Mouse (Mus musculus) cerebellum, postnatal 14 days (tissue): ENCODE results near the gene Dnm2.
"Not testable (repeated sequence)": the region's sequence is repeated elsewhere in the genome, so short reads cannot be mapped to it uniquely, and the experiment has no call there.

Experiments used
- DNase-seq, 2 experiments: peaks; one replicate each; pipeline ENCODE4 v3.0.0; 2021; ENCODE audit warnings: mixed read lengths in 2 of 2

Dnm2 gene

GRCm38 (mm10) chr9:21508871-21509404 is 84.2 kb downstream of the Dnm2 start:
- DNase-seq, result no peak

GRCm38 (mm10) chr9:21509772-21510688 is 85.3 kb downstream of the Dnm2 start, which contains the start of gene Tmed1:
Gene Tmed1, minus strand, starts transcription at chr9:21510252.
- peak; percentile 95 for DNase-seq

DNA sequence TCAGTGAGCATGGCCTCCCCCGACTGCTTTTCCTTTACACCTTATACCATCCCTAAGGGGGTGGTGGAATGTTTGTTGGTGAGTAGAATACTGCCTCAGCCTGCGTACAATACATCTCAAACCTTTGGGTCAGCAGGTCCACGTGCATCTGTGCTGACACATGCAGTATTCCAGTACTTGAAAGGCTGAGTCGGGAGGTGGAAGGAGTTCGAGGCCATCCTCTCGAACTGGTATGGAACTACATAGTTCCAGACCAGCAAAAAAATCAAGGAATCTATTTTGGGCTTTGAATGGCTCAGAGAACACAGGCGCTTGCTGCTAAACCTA is 85.9 kb downstream of the Dnm2 start:
- DNase-seq, result no peak

DNA sequence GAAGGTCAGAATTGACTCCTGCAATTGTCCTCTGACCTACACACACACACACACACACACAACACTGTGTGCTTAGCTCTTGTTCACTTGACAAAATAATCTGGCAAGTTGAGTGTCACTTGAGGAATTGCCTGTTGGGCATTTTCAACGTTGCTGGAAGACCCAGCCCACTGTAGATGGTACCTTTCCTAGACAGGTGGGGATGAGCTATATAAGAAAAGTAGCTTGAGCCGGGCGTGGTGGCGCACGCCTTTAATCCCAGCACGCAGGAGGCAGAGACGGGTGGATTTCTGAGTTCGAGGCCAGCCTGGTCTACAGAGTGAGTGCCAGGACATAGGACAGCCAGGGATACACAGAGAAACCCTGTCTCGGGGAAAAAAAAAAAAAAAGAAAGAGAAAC is 86.3 kb downstream of the Dnm2 start:
- DNase-seq, result no peak

DNA sequence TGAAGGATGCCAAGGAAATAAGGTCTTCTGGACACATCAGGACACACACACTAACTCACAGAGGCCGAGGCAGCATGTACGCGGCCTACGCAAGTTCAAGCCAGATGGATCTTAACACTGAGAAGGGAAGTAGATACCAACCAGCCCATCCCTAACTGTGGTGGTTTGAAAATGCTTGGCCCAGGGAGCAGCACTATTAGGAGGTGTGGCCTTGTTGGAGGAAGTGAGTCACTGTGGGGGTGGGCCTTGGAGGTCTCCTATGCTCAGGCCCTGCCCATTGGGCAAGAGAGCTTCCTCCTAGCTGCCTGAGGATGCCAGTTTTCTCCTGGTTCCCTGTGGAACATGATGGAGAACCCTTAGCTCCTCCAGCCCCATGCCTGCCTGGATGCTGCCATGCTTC is 88.8 kb downstream of the Dnm2 start:
- no peak for DNase-seq

GRCm38 (mm10) chr9:21517947-21518495 is 93.3 kb downstream of the Dnm2 start:
- DNase-seq, result no peak

GRCm38 (mm10) chr9:21518690-21519089 is 94.0 kb downstream of the Dnm2 start:
- not testable (repeated sequence) for DNase-seq

- no peak for DNase-seq
Measured at GRCm38 (mm10) chr9:21525142-21525936, 100.6 kb downstream of the Dnm2 start.

- no peak for DNase-seq
Measured at GRCm38 (mm10) chr9:21525937-21526633, 101.4 kb downstream of the Dnm2 start, which contains the start of gene AB124611. Gene AB124611, plus strand, starts transcription at chr9:21526176.

DNA sequence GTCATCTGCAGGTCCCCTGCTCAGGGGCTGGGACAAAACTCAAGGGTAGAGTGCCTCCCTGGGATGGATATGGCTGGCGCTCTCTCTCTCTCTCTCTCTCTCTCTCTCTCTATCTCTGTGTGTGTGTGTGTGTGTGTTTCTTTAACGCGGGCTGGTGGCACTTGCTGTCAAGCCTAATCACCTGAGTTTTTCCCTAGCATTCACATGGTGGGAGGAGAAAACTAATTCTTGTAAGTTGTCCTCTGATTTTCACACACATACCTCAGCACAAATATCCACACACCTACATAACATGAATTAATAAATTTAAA is 101.9 kb downstream of the Dnm2 start:
- no peak for DNase-seq

DNA sequence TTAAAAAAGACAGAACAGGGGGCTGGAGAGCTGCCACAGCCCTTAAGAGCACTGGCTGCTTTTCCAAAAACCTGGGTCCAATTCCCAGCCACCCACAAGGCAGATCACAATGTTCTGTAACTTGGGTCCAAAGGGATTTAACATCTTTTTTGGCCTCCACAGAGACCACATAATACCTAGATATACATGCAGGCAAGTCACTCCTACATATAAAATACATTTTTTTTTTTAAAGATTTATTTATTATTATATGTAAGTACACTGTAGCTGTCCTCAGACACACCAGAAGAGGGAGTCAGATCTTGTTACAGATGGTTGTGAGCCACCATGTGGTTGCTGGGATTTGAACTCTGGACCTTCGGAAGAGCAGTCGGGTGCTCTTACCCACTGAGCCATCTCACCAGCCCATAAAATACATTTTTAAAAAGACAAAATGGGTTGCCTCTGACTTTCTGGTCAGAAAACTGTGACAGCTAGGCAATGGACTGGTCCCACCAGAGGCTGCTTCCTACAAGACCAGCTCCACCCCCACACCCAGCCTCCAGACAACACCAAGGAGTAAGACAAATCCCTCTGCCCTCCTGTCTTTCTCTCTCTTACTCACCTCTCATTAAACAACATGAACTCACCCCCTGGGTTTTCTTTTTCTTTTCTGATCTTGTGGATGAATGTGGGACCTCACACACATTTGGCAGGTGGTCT is 102.5 kb downstream of the Dnm2 start:
- no peak for DNase-seq

DNA sequence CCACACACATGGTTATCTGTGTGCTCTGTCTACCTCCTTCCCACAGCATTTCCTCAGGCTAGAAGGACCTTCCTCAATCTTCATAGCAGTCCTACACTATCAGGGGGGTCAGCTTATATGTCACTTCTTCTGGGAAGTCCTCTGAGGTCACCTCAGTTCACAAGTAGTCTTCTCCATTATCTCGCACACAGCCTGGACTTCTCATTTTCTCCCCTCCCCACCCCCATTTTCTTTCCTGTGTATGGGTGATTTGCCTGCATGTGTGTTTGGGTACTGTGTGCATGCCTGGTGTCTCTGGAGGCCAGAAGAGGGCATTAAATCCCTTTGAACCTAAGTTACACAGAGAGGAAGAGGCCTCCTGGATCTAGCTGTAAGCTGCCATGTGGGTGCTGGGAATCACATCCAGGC is 103.2 kb downstream of the Dnm2 start:
- DNase-seq, result no peak

DNA sequence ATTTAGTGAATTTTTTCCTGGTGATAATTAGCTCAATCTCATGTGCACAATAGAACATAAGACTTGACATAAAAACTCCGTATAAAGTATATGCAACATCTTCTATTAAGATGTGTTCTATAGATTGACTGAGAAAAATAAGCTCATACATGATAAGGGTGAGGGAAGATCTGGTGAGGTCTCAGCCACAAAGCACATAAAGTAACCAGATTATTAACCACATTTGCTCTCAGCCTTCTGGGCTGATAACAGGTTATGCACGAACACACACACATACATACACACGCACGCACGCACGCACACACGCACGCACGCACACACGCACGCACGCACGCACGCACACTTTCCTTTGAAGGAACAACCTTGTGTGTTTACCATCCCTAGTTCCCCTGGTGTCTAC is 111.8 kb downstream of the Dnm2 start:
- no peak for DNase-seq

DNA sequence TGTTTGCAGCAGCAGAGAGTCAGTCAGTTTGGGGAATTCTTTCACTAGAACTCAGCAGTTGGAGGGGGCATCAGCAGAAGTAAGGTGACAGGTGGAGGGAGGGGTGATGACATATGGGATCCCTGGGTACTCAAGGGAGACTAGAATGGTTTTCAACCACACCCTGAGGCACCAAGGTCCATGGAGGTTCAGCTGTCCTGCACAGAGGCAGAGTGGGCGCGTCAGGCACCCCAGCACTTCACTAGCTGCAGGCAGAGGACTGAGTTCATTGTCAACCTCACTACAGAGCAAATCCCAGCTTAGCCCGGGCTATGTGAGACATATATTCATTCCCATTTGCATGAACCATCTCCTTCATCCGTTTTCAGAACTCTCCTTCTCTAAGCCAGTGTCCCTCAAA is 112.3 kb downstream of the Dnm2 start:
- DNase-seq, result no peak

DNA sequence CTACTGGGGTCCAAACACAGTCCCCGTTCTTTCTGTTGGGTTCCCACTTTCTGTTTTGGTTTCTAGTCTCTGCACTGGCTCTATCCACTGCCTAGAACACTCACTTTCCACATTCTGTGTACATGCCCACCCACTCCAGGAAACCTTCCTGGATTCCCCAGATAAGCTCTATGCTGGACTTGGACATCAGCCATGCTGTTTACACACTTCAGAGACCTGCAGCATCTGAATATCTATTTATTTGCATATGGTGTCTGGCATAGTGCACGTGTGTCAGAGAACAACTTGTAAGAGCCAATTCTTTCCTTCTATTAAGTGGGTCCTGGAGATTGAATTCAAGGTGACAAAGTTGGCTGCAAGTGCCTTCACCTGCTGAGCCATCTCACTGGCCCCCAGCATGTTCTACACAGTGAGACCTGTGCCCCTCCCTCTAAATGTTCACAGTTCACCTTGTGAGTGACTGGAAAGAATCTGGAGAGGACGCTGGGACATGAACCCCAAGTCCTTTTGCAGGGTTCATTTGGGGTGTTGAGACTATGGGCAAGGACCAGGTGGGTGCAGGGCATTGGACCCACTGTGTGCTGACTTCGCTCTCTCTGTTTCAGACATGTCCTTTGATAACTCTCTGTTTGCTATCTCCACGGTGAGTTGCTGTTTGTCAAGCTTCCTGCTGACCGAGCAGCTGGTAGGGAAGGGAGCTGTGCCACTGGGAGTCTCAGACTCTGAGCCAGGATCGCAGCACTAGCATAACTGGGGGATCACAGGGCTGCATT is 115.5 kb downstream of the Dnm2 start:
- DNase-seq, result no peak

GRCm38 (mm10) chr9:21542001-21542400 is 117.3 kb downstream of the Dnm2 start:
- DNase-seq, result not testable (repeated sequence)

GRCm38 (mm10) chr9:21545351-21545915 is 120.7 kb downstream of the Dnm2 start:
- DNase-seq, result no peak

DNA sequence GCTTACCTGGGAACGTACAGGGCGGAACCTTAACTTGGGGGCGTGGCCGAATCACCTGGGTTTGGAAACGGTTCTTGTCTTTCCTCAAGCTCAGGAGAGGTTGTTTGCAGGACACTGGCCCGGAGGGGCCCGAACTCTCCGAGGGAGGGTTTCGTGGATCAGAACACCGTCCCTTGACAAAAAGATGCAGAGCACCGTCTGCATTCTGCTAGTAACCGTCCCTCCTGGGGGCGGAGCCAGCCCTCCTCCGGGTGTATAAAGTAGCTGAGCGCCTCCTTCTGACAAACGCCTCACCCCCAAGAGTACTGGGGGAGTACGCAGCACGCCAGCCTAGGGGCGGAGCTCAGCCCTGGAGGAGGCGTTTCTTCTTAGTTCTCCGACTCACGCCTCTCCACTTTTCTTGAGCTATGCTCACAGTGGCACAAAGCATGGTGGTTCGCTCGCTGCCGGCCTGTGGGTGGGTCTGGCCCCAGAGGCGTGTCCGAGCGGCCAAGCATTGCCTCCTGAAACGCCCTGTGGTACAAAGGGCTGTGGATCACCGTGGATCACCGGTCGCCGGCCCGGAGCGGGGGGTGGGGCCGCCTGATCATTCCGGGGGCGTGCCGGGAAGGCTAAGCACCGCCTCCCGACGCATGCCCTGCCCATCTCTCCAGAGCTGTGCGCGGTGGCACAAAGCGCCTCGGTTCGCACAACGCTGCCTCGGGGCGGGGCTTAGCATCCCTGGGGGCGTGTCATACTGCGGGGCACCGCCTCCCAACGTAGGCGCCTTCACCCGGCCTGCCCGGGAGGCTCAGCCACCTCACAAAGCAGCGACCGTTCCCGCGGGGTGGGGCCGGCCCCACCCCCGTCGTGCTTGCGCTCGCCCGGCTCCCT is 121.4 kb downstream of the Dnm2 start:
- peak; percentile 99 to 100 for DNase-seq

DNA sequence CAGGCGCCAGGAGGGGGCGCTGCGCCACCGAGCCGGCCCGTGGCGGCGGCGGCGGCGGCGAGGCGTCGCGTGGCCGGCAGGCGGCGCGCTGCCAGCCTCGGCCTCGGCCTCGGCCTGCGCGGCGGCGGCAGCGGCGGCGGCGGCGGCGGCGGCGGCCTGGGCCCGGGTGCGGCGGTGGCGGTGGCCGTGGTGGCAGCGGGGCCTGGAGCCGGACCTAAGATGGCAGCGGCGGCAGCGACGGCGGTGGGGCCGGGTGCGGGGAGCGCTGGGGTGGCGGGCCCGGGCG is 122.0 kb downstream of the Dnm2 start, which contains the start of gene Carm1:
Carm1 (plus strand) TSS at position 106 of the 286 bp plus-strand sequence.
- no peak for DNase-seq
